Mouse (Mus musculus) liver (tissue): ENCODE measurements around the gene Txnrd1.
A peak's percentile ranks its signal among the peaks of the same experiment; 100 is the strongest.

Experiments used
- DNase-seq: peaks from one replicate; pipeline ENCODE4 v3.0.0-alpha.2; 2020; ENCODE audit warnings: mixed read lengths

Gene Txnrd1

GRCm38 (mm10) chr10:82818661-82819060, 15.1 kb upstream of the Txnrd1 start:
- DNase-seq, result no peak

GRCm38 (mm10) chr10:82823108-82823778, 10.5 kb upstream of the Txnrd1 start:
- no peak for DNase-seq

GRCm38 (mm10) chr10:82823779-82824177, 10.0 kb upstream of the Txnrd1 start:
- DNase-seq, result no peak

- DNase-seq, result no peak
Measured at GRCm38 (mm10) chr10:82824541-82824940, 9.2 kb upstream of the Txnrd1 start.

GRCm38 (mm10) chr10:82826516-82826915, 7.2 kb upstream of the Txnrd1 start:
- no peak for DNase-seq

- no peak for DNase-seq
Measured at GRCm38 (mm10) chr10:82835898-82836297, 2.1 kb downstream of the Txnrd1 start.

GRCm38 (mm10) chr10:82838390-82838789, 4.6 kb downstream of the Txnrd1 start:
- DNase-seq, result no peak

GRCm38 (mm10) chr10:82844090-82844489, 10.3 kb downstream of the Txnrd1 start:
- DNase-seq, result no peak

- DNase-seq, result no peak
Measured at GRCm38 (mm10) chr10:82844731-82845130, 11.0 kb downstream of the Txnrd1 start.

- no peak for DNase-seq
Measured at GRCm38 (mm10) chr10:82847821-82848459, 14.2 kb downstream of the Txnrd1 start.

GRCm38 (mm10) chr10:82849686-82850353, 16.1 kb downstream of the Txnrd1 start:
- DNase-seq, result no peak

- DNase-seq, result no peak
Measured at GRCm38 (mm10) chr10:82850354-82850752, 16.6 kb downstream of the Txnrd1 start.

GRCm38 (mm10) chr10:82851751-82852150, 18.0 kb downstream of the Txnrd1 start:
- no peak for DNase-seq

- no peak for DNase-seq
Measured at GRCm38 (mm10) chr10:82858032-82858680, 24.4 kb downstream of the Txnrd1 start.

GRCm38 (mm10) chr10:82858691-82859532, 25.2 kb downstream of the Txnrd1 start:
- DNase-seq, result peak; percentile 96

GRCm38 (mm10) chr10:82859533-82859915, 25.8 kb downstream of the Txnrd1 start:
- peak; percentile 68 for DNase-seq

GRCm38 (mm10) chr10:82860181-82860928, 26.6 kb downstream of the Txnrd1 start:
- DNase-seq, result peak; percentile 85

- no peak for DNase-seq
Measured at GRCm38 (mm10) chr10:82860929-82861315, 27.2 kb downstream of the Txnrd1 start.

- no peak for DNase-seq
Measured at GRCm38 (mm10) chr10:82863106-82863680, 29.4 kb downstream of the Txnrd1 start.

- DNase-seq, result peak; percentile 15
Measured at GRCm38 (mm10) chr10:82863827-82864226, 30.1 kb downstream of the Txnrd1 start.

GRCm38 (mm10) chr10:82866356-82866755, 32.6 kb downstream of the Txnrd1 start, which contains the start of gene Eid3:
TSS of gene Eid3 (plus strand) at chr10:82866626.
- DNase-seq, result no peak
